Mouse (Mus musculus) adipose tissue, adult 10 weeks (tissue): ENCODE measurements around the gene Trim34b. TPM values are rescaled to one million over a fixed set of nuclear protein-coding genes. Genes with fewer than 3 reads are reported as not detected.

ENCODE experiments used
- polyA plus RNA-seq: library from polyadenylated mRNA; stranded (reverse); fragments of 350-450 nt; fragmentation: Illumina TruSeq; extraction: RNeasy Lipid Tissue Mini Kit (QIAGEN cat#74804); gene quantifications from one replicate; pipeline ENCODE4 v1.2.3, GENCODE M21; 2014; ENCODE audit warnings: low read depth, low replicate concordance

Trim34b gene
- polyA plus RNA-seq: 0.42 TPM

DNA sequence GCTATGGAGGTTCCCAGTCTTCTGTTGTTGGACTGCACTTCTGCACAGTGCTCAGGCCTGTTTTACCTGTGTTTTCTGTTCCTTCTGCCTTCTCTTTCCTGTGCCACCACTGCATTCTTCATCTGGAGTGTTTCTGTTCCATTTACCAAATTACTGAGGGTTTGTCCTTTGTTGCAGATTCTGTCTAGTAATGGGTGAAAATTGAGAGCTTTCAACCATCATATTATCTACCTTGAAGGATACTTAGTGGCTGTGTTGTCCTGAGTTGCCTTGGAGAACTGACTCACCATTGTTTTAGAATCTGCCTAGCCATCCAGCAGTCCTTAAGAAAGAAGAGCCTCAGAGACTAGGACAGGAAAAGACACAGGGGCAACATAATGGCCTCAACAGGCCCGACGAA, at the start of gene Trim34b:
TSS of gene Trim34b (plus strand) at position 301 of the 400 bp plus-strand sequence.

DNA sequence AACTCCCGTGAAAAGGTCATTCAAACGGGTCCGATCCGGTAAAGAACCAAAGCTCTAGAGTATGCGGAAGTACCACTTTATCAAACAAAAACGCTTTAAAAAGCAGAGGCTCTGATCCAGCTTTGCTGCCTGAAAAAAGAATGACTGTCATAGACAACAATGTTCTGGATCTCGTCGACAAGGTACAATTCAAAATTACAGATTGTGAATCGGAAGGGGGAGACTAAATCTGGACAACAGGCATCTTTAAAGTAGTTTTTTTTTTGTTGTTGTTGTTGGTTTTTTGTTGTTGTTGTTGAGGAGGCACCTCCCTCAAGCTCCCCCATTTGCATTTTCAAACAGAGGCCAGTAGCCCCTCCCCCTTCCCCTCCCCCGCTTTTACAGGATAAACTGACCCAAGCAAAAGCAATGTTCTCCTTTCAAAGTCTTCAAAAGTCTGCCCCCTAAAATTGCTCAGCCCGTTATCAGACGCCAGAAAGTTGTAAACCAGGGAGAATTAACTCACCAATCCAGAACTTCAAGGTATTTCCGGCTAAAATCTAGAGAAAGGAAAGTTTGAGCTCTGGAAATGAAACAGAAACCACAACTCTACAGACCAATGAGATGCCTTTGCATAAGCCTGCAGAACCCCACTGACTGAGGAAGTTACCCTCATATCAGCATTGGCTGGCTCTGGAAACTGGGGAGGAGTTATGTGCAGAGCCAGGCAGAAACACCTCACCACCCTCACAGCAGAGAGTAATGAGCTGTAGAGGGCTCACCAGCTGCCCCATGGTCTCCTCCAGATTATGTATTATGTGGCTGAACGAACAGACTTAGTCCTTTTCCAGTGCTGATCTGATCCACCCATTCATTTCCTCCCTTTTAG, 41.5 kb upstream of the Trim34b start, which contains the start of gene Trim5:
TSS of gene Trim5 (minus strand) at position 519 of the 868 bp plus-strand sequence.

DNA sequence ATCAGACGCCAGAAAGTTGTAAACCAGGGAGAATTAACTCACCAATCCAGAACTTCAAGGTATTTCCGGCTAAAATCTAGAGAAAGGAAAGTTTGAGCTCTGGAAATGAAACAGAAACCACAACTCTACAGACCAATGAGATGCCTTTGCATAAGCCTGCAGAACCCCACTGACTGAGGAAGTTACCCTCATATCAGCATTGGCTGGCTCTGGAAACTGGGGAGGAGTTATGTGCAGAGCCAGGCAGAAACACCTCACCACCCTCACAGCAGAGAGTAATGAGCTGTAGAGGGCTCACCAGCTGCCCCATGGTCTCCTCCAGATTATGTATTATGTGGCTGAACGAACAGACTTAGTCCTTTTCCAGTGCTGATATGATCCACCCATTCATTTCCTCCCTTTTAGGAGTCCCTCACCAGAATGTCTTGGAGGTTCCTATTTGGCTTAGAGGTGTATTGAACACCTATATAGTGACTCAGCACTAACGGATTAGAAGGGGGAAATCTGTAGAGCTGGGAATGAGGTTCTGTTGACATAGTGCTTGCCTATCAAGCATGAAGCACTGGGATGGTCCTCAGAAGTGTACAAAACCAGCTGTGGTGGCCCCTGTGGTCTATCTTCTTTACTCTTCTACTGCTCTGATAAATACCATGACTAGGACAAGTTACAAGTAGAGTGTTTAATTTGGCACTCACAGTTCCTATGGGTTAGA, 13.7 kb upstream of the Trim34b start, which contains the start of gene Trim12a:
TSS of gene Trim12a (minus strand) at position 98 of the 712 bp plus-strand sequence.

DNA sequence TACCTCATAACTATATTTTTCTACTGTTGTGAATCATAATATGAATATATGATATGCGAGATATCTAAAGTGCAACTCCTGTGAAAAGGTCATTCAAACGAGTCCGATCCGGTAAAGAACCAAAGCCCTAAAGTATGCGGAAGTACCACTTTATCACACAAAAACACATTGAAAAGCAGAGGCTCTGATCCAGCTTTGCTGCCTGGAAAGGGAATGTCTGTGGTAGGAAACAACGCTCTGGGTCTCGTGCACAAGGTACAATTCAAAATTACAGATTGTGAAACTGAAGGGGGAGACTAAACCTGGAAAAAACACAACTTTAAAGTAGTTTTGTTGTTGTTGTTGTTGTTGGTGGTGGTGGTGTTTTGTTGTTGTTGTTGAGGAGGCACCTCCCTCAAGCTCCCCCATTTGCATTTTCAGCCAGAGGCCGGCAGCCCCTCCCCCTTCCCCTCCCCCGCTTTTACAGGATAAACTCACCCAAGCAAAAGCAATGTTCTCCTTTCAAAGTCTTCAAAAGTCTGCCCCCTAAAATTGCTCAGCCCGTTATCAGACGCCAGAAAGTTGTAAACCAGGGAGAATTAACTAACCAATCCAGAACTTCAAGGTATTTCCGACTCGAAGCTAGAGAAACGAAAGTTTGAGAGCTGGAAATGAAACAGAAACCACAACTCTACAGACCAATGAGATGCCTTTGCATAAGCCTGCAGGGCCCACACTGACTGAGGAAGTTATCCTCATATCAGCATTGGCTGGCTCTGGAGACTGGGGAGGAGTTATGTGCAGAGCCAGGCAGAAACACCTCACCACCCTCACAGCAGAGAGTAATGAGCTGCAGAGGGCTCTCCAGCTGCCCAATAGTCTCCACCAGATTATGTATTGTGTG, 23.7 kb downstream of the Trim34b start, which contains the start of gene Trim12c:
TSS of gene Trim12c (minus strand) at position 646 of the 883 bp plus-strand sequence.

DNA sequence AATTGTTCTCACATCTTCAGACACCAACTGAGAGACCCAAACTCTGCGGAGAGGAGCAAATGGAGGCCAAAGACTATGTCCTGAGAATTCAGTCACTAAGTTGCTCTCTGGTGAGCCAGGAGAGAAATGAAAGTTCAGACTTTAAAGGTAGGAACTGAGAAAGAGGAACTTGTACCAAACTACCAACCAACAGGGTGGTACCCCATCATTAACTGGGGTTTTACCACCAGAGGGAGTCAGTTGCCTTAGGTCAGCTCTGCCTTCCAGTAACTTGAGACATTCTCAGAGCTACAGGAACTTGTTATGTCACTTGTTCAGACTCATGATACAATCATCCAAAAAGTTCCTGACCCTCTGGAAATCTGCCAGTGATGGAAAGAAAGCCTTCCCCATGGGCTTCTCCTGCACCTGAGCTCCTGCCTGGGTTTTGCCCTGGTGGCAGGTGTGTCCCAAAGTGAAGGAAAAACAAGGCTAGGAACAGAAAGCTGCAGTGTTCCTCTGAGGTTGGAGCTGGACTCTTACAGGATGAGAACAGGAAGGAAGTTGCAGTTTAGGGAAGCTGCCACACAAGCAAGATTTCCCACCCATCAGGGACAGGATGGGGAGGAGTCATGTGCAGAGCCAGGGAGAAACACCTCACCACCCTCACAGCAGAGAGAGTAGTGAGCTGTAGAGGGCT, 40.6 kb downstream of the Trim34b start, which contains the start of gene Trim30b:
TSS of gene Trim30b (minus strand) at position 149 of the 679 bp plus-strand sequence.

Other genes with a start within 250 kb of the Trim34b start
- not detected for gene Olfr645, start 244.0 kb upstream of the Trim34b start, polyA plus RNA-seq
- gene Olfr646, start 224.6 kb upstream of the Trim34b start, polyA plus RNA-seq: not detected
- gene Ubqln5, start 199.6 kb upstream of the Trim34b start, polyA plus RNA-seq: 0.88 TPM
- not detected for gene Olfr643, start 192.1 kb upstream of the Trim34b start, polyA plus RNA-seq
- gene Ubqln3, start 186.2 kb upstream of the Trim34b start, polyA plus RNA-seq: 7.9 TPM
- gene Ubqlnl, start 178.9 kb upstream of the Trim34b start, polyA plus RNA-seq: 6.5 TPM
- gene Olfm5, start 164.6 kb upstream of the Trim34b start, polyA plus RNA-seq: not detected
- gene Olfr648, start 146.1 kb upstream of the Trim34b start, polyA plus RNA-seq: not detected
- gene Olfr649, start 133.5 kb upstream of the Trim34b start, polyA plus RNA-seq: not detected
- gene Trim6, start 110.7 kb upstream of the Trim34b start, polyA plus RNA-seq: 1.7 TPM
- gene Trim34a, start 85.0 kb upstream of the Trim34b start, polyA plus RNA-seq: 11.9 TPM
- 2.4 TPM for gene Trim5, start 41.4 kb upstream of the Trim34b start, polyA plus RNA-seq
- 24.9 TPM for gene Trim12a, start 14.0 kb upstream of the Trim34b start, polyA plus RNA-seq
- 13.4 TPM for gene Trim12c, start 23.9 kb downstream of the Trim34b start, polyA plus RNA-seq
- 0.25 TPM for gene Trim30b, start 40.4 kb downstream of the Trim34b start, polyA plus RNA-seq
- gene Trim30c, start 71.4 kb downstream of the Trim34b start, polyA plus RNA-seq: 0.47 TPM
- gene Trim30a, start 135.7 kb downstream of the Trim34b start, polyA plus RNA-seq: 9.6 TPM
- 6.3 TPM for gene Trim30d, start 178.4 kb downstream of the Trim34b start, polyA plus RNA-seq
- gene Olfr651, start 220.7 kb downstream of the Trim34b start, polyA plus RNA-seq: not detected
- gene Olfr652, start 231.4 kb downstream of the Trim34b start, polyA plus RNA-seq: not detected
- not detected for gene Olfr653, start 247.8 kb downstream of the Trim34b start, polyA plus RNA-seq